Mouse (Mus musculus) R1 (cell line): Measurements from ENCODE around the gene Idh3b.
A peak's percentile ranks its signal among the peaks of the same experiment; 100 is the strongest.

ENCODE experiments used
- DNase-seq: peaks from one replicate; pipeline ENCODE4 v3.0.0-alpha.2; 2018; ENCODE audit warnings: low read depth, low spot score

The Idh3b gene

DNA sequence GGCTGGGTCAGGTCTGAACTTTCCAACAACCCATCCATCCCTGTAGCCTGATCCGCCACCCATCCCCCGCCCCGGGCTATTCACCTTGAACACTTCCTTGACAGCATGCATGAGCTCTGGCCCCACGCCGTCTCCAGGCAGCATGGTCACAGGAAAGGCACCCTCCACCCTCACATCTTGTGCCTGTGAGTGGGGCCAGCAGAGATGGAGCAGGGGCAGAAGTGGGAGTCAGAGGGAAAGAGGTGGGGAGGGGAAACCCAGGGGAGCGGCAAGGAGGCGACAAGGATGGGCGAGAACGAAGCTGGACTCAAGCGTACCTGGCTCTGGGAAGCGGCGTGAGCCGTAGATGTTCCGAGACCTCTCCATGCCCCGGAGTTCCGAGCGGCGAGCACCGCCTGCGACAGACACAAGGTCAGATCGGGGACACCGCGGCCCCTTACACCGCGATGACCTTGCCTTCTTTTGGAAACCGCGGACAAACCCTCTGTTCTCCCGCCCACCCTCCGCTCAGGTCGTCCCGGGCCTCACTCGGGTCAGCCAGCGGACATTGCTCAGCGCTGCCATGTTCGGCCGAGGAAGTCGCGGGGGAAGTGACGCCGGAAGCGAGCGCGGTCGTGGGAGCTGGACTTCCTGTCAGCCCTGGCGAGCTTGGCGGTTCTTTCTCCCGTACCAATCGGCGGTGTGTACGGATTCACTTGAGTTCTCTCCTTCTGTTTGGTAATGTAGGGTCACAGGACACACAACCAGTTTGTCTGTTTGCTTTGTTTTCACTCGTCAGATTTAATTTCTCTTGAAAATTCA, at the start of gene Idh3b:
Idh3b (minus strand) TSS at position 694 of the 801 bp plus-strand sequence.
- DNase-seq, result peak; percentile 91

- DNase-seq, result no peak
These were observed 45.2 kb upstream of the Idh3b start for GRCm38 (mm10) chr2:130329502-130329901.

- DNase-seq, result no peak
These were observed 42.7 kb upstream of the Idh3b start for GRCm38 (mm10) chr2:130327057-130327456.

GRCm38 (mm10) chr2:130303014-130303413, 18.7 kb upstream of the Idh3b start:
- DNase-seq, result peak; percentile 59

DNA sequence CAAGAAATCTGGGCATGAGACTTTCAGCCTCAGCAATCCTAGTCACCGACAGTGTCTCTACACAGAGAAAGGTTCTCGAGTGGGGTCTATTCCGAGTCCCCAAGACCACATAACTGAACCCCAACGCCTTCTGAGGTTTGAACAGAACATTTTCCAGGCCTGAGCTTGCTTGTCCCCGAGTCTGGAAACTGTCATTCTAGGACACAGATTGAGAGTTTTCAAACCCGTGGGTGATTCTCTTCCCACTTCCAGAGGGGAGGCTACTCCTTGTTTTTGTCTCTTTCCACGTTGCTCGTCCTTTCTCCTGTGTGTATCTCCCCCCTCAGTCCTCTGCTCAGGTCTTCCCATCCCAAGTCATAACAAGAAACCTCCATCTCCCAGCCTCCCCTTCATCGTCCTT, 13.2 kb upstream of the Idh3b start:
- DNase-seq, result no peak

- DNase-seq, result no peak
These were observed 11.9 kb upstream of the Idh3b start for GRCm38 (mm10) chr2:130296134-130296745.

DNA sequence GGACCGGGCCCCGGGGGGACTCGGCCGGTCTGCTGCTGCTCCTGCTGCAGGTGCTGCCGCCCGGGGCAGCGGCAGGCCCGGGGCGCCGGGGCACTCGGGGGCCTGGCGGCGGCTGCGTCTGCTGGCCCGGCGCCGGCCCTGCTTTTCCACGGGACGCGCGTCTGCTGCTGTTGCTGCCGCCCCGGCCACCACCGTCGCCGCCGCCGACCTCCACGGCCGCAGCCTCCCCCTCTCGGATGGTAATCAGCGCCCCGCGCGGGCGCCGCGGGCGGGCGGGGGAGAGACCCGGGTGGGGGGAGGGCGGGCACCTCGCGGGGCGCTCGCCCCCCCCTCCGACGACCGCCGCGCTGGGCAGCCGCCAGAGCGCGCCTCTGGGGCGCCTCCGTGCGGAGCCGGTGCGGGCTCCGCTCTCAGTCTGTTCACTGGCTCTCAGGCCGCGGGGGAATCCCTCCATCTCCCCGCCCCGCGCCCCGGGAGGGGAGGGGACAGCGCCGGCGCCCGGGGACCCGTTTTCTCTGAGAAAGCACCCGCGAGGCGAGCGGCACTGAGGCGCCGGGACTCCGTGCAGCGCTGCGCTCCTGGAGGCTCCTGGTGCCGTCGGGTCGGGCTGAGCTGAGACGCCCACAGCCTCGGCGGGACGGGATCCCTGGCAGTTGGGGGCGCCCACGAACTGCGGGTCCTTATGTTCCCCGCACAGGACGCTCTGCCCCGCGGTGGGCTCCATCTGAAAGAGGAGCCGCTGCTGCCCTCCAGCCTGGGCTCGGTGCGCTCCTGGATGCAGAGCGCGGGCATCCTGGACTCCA, 11.2 kb upstream of the Idh3b start:
- DNase-seq, result peak; percentile 66

DNA sequence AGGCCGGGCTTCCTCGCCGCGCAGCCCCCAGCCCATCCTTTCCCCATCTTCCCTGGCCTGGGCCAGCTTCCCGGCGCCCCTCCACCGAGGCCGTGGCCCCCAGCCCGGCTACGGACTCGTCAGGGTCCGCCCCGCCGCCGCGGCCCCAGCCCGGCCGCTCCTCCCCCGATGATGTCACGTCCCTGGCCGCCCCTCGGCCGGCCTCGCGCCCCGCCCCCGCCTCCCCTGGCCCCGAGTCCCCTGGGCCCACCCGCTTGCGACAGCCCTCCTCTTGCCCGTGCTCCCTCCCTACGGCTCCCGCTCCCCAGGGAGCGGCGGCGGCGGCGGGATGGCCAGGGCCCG, 10.6 kb upstream of the Idh3b start, which contains the start of gene Ebf4:
Ebf4 (plus strand) TSS at position 234 of the 342 bp plus-strand sequence.
- peak; percentile 62 for DNase-seq

GRCm38 (mm10) chr2:130294218-130294935, 10.0 kb upstream of the Idh3b start:
- DNase-seq, result peak; percentile 49

DNA sequence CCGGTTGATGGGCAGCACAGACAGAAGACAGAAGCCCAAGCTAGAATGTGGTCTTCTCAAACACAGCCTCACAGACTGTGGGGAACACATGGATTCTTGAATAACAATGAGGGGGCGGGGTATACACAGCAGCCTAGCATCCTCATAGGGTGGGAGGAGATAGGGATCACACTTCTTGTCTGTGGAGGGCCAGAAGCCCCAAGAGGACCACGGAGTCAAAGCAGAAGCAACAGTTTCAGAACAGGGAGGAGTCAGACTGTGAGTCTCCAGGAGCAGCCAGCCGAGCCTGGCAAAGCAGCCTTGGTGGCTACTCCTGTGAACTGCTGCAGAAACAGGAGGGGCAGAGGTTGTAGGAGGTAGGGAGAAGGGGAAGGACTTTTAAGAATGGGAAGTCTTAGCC, 9.1 kb upstream of the Idh3b start:
- DNase-seq, result peak; percentile 81

DNA sequence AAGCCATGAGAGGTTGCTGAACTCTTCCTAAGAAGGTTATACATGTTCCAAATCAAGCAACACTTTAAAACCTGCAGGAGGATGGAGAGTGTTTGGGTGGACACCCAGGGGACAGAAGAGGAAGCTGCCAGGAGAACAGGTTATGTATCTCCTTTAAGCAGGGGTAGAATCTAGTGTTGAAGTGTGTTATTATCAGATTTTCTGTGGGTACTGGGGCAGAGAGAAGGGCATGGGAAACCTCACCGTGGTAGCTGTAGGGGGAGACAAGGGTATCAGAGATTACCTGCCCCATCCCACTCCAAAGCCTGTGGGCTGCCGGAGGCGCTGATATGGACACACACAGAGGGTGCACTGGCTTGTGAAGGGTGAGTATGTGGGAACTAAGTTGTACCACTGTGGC, 8.7 kb upstream of the Idh3b start:
- DNase-seq, result no peak

DNA sequence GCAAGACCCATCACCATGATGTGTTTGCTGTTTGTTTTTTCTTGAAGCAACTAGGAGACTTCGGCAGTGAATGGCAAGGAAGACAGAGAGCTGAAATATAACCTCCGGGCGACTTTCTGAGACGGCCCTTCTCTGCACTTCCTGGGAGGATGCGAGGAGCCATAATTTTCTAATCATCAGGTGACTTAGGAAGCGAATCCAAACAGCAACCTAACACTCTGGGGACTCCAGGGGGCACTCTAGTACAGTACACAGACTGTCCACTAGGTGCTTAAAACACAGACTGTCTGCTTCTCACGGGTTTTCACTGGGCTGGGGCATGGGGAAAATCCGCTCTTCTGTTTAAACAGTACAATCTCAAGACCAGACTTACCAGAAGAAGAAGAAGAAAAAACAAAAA, 7.1 kb upstream of the Idh3b start:
- DNase-seq, result peak; percentile 91

- DNase-seq, result peak; percentile 93
These were observed 4.7 kb upstream of the Idh3b start for GRCm38 (mm10) chr2:130289086-130289485.

DNA sequence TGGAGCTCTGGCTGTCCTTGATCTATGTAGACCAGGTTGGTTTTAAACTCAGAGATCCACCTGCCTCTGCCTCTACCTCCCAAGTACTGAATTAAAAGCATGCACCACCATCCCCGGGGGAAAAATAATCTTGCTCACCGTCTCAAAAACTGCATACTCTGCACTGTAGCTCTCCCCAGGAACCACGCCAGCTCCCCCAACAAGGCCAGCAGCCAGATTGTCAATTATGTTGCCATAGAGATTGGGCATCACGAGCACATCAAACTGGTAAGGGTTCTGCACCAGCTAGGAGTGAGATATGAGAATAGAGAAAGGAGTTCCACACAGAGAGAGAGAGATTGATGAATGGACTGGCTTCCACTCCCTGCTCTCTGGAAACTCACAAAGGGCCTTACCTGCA, 3.5 kb downstream of the Idh3b start:
- no peak for DNase-seq

- DNase-seq, result peak; percentile 30
These were observed 4.1 kb downstream of the Idh3b start for GRCm38 (mm10) chr2:130280224-130280623.

- peak; percentile 68 for DNase-seq
These were observed 4.7 kb downstream of the Idh3b start for GRCm38 (mm10) chr2:130279600-130280091.

DNA sequence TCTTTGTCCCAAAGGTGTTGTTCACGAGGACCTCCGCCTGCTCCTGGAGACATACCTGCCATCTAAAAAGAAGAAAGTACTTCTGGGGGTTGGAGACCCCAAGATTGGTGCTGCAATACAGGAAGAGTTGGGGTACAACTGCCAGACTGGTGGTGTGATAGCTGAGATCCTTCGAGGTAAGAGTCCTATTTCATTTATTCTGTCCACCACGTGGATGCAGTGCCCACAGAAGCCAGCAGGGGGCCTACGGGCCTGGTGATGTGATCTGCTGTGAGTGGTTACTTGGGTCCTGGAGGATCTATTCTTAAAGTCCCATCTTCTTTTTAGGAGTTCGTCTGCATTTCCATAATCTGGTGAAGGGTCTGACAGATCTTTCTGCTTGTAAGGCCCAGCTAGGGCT, 8.7 kb downstream of the Idh3b start:
- peak; percentile 88 for DNase-seq

DNA sequence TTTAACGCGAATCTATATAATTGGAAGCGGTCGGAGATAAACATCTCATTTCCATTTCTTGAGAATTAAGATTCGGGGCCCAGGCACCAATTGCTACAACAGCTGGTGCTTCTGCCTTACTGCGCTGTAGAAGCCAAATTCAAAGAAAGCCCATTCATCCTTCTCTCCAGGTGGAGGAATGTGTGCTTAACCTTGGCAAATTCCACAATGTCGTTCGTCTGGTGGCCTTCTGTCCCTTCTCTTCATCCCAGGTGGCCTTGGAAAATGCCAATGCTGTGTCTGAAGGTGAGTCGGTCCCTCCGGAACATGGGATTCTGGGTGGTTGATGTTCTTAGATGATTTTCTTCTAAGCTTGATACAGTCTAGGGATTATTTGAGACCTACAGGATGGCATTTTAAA, 9.5 kb downstream of the Idh3b start:
- DNase-seq, result no peak

GRCm38 (mm10) chr2:130274149-130274861, 10.0 kb downstream of the Idh3b start, which contains the start of gene Nop56:
TSS of gene Nop56 (plus strand) at chr2:130274430.
- peak; percentile 95 for DNase-seq

DNA sequence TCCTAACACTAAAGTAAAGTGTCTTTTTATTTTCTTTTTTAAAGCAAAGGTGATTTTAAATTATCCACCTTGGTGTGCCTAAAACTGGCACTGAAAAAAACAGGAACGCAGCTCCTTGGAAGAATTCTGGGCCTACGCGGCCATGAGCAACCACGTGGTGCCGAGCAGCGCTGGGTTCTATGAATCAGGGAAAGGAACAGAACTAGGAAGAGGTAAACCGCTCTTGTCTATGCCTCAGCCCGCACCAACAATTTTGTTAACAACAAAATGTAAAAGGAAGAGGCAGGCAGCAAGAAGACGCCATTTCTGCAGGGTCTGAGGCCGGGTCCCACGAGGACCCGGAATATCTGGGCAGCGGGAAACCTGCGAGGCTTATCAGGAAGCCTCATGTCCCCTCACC, 10.6 kb downstream of the Idh3b start:
- DNase-seq, result no peak

GRCm38 (mm10) chr2:130268074-130268473, 16.3 kb downstream of the Idh3b start:
- DNase-seq, result peak; percentile 33
